Mouse (Mus musculus) forebrain, embryonic 16.5 days (tissue): ENCODE measurements around the gene Hist2h2ab. TPM values are rescaled to one million over a fixed set of nuclear protein-coding genes. Genes with fewer than 3 reads are reported as not detected.
"Not testable (repeated sequence)": the region's sequence is repeated elsewhere in the genome, so short reads cannot be mapped to it uniquely, and the experiment has no call there.

Source experiments
- ATAC-seq: fragments of 200-750 bp; cut with Nextera tagmentation; 2 replicates; pipeline ENCODE4 v1.8.0; 2017; ENCODE audit warnings: mild to moderate bottlenecking, moderate library complexity
- H3K27ac ChIP-seq: fragments of 300-500 bp; sonication (generic); 2 replicates; pipeline ENCODE4 v1.5.1; 2014; ENCODE audit warnings: low read length, control low read depth
- H3K27me3 ChIP-seq: fragments of 300-500 bp; sonication (generic); replicated peaks from 2 replicates; pipeline ENCODE4 v1.6.1; 2014; ENCODE audit warnings: low read length; ENCODE audit not compliant: control insufficient read depth, insufficient read depth
- H3K36me3 ChIP-seq: fragments of 300-500 bp; sonication (generic); 2 replicates; pipeline ENCODE4 v1.6.1; 2014; ENCODE audit not compliant: control insufficient read depth, insufficient read depth
- H3K4me1 ChIP-seq: fragments of 300-500 bp; sonication (generic); replicated peaks from 2 replicates; pipeline ENCODE4 v1.6.1; 2014; ENCODE audit warnings: low read length; ENCODE audit not compliant: control insufficient read depth, insufficient read depth
- H3K4me2 ChIP-seq: fragments of 300-500 bp; sonication (generic); 2 replicates; pipeline ENCODE4 v1.6.1; 2014; ENCODE audit warnings: mild to moderate bottlenecking, low read length, control low read depth
- H3K4me3 ChIP-seq: fragments of 300-500 bp; sonication (generic); replicated peaks from 2 replicates; pipeline ENCODE4 v1.5.1; 2014; ENCODE audit warnings: mild to moderate bottlenecking, low read length, control low read depth
- H3K9ac ChIP-seq: fragments of 300-500 bp; sonication (generic); replicated peaks from 2 replicates; pipeline ENCODE4 v1.6.1; 2014; ENCODE audit warnings: low read depth, low read length, control low read depth
- H3K9me3 ChIP-seq: fragments of 300-500 bp; sonication (generic); 2 replicates; pipeline ENCODE4 v1.6.1; 2016; ENCODE audit warnings: low read length; ENCODE audit not compliant: control insufficient read depth
- WGBS: fragments of 180-500 bp; shearing (Covaris S2); extraction: QIAGEN DNeasy Blood & Tissue Kit; methylation state at CpG from one replicate; pipeline ENCODE4 v1.1.7; 2014; 5-methylcytosine and 5-hydroxymethylcytosine counted together
- polyA plus RNA-seq: library from polyadenylated mRNA; unstranded; fragments of >200 nt; fragmentation: Nextera tagmentation; extraction: Ambion mirVana; gene quantifications from 2 replicates; pipeline ENCODE4 v1.2.1, GENCODE M21; 2015

Hist2h2ab gene
- polyA plus RNA-seq, 1 experiment from 2014 or later = not detected

DNA sequence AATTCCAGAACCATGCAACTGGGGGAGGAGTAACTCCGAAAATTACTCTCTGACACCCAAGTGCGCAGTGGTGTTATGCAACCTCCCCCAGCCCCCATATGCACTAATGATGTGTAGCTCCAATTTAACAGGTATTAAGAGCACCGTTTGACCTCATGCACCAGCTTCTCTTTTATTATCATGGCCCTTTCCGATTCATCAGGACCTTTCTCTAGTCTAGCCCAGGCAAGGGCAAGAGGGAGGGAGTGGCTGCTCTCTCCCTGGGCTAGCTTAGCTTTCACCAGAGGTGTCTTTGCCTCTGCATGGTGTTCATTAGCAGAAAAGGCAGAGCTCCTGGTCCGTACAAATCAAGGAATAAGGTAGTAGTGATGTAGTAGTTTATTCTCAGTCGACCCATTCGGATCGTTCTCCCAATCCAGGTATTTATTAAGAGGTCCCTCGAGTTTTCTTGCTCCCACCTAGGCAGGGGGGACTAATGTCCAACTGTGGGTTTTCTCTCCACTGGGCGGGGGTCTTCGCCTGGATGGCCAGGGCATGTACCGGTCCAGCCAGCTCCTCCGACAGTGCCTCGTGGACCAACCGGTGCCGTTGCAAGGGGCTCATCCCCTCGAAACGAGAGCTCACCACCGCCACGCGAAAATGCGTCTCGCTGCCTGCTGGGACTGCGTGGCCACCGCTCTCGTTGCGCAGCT is 23.1 kb upstream of the Hist2h2ab start:
- Histone ChIP-seq H3K4me1 (peaks cover 11% of the 10 kb centered on the region), H3K4me3 (peak overlapping the region; percentile 75), H3K36me3 (peaks cover 6% of the 10 kb centered on the region; the same call in 1 of the 2 replicates), H3K4me2 (peak overlapping the region; percentile 95), H3K27me3 (no peaks in the 10 kb centered on the region), H3K9me3 (no peaks in the 10 kb centered on the region), H3K27ac (peak overlapping the region; percentile 98), H3K9ac (peak overlapping the region; percentile 91)
- whole genome bisulfite sequencing = 20% methylated on average over 27 of the region's 27 CpGs
- no peak for ATAC-seq

DNA sequence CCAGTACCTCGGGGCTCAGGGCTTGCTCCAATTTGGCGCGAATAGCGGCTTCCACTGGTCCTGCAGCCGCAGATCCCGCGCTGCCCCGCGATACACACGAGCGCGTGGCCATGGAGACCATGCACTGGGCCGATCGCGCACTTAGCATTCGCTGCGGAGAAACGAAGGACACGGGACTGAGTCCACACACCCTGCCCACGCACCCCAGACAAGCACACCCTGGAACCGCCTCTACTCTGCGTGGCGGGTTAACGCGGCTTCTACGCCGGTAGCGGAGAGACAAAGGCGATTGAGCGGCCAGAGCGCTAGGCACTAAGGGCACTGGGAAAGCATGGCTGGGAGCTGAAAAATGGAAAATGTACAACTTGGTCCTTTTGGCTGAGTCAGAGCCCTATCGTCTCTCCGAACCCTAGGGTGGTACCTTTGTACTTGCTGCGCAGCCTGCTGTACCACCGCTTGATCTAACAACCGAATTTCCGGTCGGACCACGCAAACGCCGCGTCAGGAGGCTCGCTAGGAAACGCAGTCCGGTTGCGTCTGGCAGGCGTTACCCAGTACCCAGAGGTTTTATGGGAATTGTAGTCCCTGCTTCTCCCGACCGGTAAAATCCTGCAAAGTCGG is 22.4 kb upstream of the Hist2h2ab start:
- under 1% methylated on average over 50 of the region's 50 CpGs for WGBS
- H3K4me1 ChIP-seq = peaks cover 11% of the 10 kb centered on the region
- peak overlapping the region; percentile 98 for H3K27ac ChIP-seq
- ATAC-seq = peak; percentile 96
- peaks cover 6% of the 10 kb centered on the region; the same call in 1 of the 2 replicates for H3K36me3 ChIP-seq
- peak overlapping the region; percentile 75 for H3K4me3 ChIP-seq
- H3K4me2 ChIP-seq = peak overlapping the region; percentile 95
- no peaks in the 10 kb centered on the region for H3K27me3 ChIP-seq
- H3K9me3 ChIP-seq = no peaks in the 10 kb centered on the region
- H3K9ac ChIP-seq = peak overlapping the region; percentile 91

DNA sequence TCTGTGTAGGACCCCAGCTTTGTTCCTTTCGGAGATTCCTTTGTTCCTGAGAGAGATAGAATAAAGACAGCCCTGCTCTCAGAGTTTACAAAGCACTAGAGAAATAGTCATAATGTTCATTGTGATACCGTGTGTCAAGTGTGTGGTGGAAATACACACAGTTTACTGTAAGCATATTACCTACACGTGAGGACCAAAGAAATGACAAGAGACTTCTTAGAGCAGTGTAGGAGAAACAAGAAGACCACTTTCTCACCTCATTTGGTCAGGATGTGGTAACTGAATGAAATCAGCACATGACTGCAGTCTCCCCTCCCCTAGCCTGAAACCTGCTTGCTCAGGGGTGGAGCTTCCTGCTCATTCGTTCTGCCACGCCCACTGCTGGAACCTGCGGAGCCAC is 21.5 kb upstream of the Hist2h2ab start:
- H3K27me3 ChIP-seq = no peaks in the 10 kb centered on the region
- H3K4me1 ChIP-seq = peaks cover 11% of the 10 kb centered on the region
- H3K9ac ChIP-seq = peak overlapping the region; percentile 46
- 0 out of 2 replicates have a peak, but pooled peaks cover 3% of the 10 kb centered on the region for H3K36me3 ChIP-seq
- 10% methylated on average over 6 of the region's 6 CpGs for WGBS
- H3K27ac ChIP-seq = peak overlapping the region; percentile 37; the same call in 1 of the 2 replicates
- no peaks in the 10 kb centered on the region for H3K9me3 ChIP-seq
- peak overlapping the region; percentile 95 for H3K4me2 ChIP-seq
- peak overlapping the region; percentile 75 for H3K4me3 ChIP-seq
- ATAC-seq = peak; percentile 11

DNA sequence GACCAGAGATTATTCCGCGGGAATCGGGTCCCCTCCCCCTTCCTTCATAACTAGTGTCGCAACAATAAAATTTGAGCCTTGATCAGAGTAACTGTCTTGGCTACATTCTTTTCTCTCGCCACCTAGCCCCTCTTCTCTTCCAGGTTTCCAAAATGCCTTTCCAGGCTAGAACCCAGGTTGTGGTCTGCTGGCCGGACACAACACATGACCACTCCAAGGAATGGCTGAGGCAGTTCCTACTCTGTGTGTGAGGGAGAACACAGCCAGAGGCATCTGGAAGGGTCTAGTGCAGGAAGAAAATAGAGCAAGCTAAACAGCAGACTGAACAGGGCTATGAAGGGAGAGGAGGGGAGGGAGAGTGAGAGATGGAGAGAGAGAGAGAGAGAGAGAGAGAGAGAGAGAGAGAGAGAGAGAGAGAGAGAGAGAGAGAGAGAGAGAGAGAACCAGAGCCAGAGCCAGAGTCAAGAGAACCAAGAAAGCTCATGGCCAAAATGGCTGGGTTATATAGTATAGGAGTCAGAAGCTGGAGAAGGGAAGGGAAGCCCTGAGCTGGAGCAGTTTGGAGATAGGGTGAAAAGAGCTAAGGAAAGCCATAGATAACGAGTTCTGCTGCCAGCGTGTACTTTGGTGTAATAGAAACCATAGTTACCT is 20.9 kb upstream of the Hist2h2ab start:
- ATAC-seq, H3K9me3 ChIP-seq, H3K9ac ChIP-seq, H3K36me3 ChIP-seq, H3K27me3 ChIP-seq, H3K27ac ChIP-seq, H3K4me3 ChIP-seq: not testable (repeated sequence)
- H3K4me1 ChIP-seq = peaks cover 11% of the 10 kb centered on the region
- 20% methylated on average over 6 of the region's 8 CpGs for WGBS
- peak overlapping the region; percentile 95 for H3K4me2 ChIP-seq

DNA sequence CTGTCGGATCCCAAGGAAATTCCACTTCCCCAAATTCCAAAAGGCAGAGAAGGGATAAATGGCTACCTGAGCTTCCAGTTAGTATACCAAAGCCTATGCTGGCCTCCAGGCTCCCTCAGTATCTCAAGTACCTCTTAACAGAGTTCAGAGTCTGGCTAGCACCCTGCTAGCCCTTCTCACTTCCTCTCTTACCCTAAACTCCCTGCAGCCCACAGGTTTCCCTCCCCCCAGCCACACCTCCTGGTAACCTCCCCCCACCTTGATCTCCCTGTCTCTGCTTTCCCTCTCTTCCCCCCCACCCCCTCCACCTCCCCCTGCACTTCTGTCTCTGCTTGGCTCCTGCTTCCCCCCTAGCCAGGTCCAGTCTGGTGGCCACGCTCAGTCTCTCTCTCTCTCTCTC is 19.9 kb upstream of the Hist2h2ab start:
- WGBS = 96% methylated on average over 2 of the region's 2 CpGs
- ATAC-seq = no peak
- no peak overlapping the region for H3K4me3 ChIP-seq

DNA sequence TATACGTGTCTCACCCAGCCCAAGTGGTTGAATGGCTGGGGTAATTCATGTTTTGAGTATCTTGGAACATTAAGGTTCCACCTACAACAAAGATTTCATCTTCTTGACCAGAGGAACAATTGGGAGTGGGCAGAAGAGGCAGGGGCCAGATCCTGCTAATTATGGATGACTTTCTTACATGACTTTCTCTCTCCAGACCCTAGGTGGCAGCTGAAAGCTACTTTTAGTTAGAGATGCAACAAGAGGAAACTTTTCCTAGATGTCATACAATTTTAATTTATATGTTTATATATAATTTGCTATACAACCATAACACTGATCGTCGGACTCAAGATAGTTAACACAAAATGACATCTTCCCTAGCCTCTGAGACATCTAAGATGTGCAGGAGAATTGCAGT is 11.8 kb upstream of the Hist2h2ab start:
- WGBS = 86% methylated on average over 3 of the region's 3 CpGs
- H3K9ac ChIP-seq = no peak overlapping the region
- no peak overlapping the region for H3K27ac ChIP-seq
- no peak overlapping the region for H3K4me3 ChIP-seq
- H3K36me3 ChIP-seq = no peaks in the 10 kb centered on the region
- H3K4me1 ChIP-seq = no peaks in the 10 kb centered on the region
- ATAC-seq = no peak
- no peaks in the 10 kb centered on the region for H3K9me3 ChIP-seq
- H3K4me2 ChIP-seq = no peak overlapping the region
- H3K27me3 ChIP-seq = no peaks in the 10 kb centered on the region

More for the DNA sequence above, 19.9 kb upstream of the Hist2h2ab start:
- peaks cover 11% of the 10 kb centered on the region for H3K4me1 ChIP-seq
- H3K27me3 ChIP-seq = no peaks in the 10 kb centered on the region
- no peak overlapping the region for H3K27ac ChIP-seq
- no peaks in the 10 kb centered on the region for H3K9me3 ChIP-seq
- 0 out of 2 replicates have a peak, but pooled peaks cover 3% of the 10 kb centered on the region for H3K36me3 ChIP-seq
- H3K4me2 ChIP-seq = no peak overlapping the region
- no peak overlapping the region for H3K9ac ChIP-seq

DNA sequence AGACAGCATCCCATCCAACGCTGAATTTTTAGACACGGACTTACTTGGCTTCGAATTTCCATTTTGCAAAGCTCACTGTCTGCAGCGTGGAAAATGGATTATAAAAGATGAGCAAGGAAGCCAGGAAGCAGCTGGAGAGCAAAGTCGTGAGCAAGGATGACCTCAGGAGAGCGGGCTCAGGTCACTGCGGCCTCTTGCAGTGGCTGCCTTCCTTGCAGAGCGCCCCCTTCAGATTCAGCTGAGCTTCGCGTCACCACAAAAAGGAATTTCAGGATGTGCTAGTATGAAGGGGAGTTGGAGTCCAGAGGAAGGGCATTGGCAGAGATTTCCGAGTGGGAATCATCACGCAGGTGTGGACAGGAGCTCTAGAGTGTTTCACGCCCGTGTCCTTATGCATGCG is 10.4 kb upstream of the Hist2h2ab start:
- no peak overlapping the region for H3K9ac ChIP-seq
- H3K4me1 ChIP-seq = no peaks in the 10 kb centered on the region
- ATAC-seq = no peak

DNA sequence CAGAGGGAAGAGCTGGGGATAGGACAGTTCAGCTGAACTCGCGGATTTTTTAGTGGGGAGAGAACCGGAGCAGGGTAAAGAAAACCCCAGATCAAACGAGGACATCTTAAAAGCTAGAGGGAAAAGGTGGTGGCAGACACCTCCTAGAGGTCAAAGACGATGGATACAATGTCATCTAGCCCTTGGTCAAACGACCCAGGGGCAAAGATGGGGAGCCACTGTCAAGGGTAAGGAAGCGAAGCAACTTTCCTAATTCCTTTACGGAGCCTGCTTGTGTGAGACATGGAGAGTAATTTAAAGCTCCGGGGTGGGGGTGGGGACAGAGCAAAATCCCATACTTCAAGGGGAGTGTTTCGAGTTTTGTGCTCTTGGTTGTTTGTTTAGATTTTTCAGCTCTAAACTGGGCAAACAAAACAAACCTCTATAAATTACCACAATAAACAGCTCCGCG is 449 bp upstream of the Hist2h2ab start:
- peak; percentile 24 for ATAC-seq
- Histone ChIP-seq H3K27me3 (no peaks in the 10 kb centered on the region), H3K4me1 (peaks cover 19% of the 10 kb centered on the region), H3K4me2 (peak overlapping the region; percentile 86), H3K4me3 (peak overlapping the region; percentile 72), H3K9me3 (no peaks in the 10 kb centered on the region), H3K36me3 (no peaks in the 10 kb centered on the region), H3K9ac (peak overlapping the region; percentile 60), H3K27ac (peak overlapping the region; percentile 98)
- under 1% methylated on average over 12 of the region's 12 CpGs for WGBS

More for the DNA sequence above, 10.4 kb upstream of the Hist2h2ab start:
- Histone ChIP-seq H3K4me3 (no peak overlapping the region), H3K9me3 (no peaks in the 10 kb centered on the region), H3K27ac (no peak overlapping the region), H3K4me2 (no peak overlapping the region), H3K27me3 (no peaks in the 10 kb centered on the region), H3K36me3 (no peaks in the 10 kb centered on the region)
- 25% methylated on average over 15 of the region's 15 CpGs for WGBS

DNA sequence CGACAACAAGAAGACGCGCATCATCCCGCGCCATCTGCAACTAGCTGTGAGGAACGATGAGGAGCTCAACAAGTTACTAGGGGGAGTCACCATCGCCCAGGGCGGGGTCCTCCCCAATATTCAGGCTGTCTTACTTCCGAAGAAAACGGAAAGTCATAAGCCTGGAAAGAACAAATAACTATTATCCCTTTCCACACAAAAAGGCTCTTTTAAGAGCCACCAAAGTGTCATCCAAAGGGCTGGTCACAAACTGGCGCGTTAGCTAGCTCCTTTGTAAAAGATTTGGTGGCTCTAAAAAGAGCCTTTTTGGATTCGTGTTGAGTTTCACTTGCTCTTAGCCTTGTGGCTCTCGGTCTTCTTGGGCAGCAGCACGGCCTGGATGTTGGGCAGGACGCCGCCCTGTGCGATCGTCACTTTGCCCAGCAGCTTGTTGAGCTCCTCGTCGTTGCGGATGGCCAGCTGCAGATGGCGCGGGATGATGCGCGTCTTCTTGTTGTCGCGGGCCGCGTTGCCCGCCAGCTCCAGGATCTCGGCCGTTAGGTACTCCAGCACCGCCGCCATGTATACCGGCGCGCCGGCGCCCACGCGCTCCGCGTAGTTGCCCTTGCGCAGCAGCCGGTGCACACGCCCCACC is 583 bp downstream of the Hist2h2ab start:
- H3K36me3 ChIP-seq, H3K9me3 ChIP-seq, H3K27me3 ChIP-seq: not testable (repeated sequence)
- peak overlapping the region; percentile 72 for H3K4me3 ChIP-seq
- H3K27ac ChIP-seq = peak overlapping the region; percentile 98
- H3K4me2 ChIP-seq = peak overlapping the region; percentile 86
- peak overlapping the region; percentile 76 for H3K9ac ChIP-seq
- under 1% methylated on average over 24 of the region's 47 CpGs for WGBS
- H3K4me1 ChIP-seq = peaks cover 19% of the 10 kb centered on the region
- peak; percentile 3; the same call in 1 of the 2 replicates for ATAC-seq
